Mouse (Mus musculus): ENCODE results near the gene Ttc3.
"Not testable (repeated sequence)": the region's sequence is repeated elsewhere in the genome, so short reads cannot be mapped to it uniquely, and the experiment has no call there.

The Ttc3 gene

DNA sequence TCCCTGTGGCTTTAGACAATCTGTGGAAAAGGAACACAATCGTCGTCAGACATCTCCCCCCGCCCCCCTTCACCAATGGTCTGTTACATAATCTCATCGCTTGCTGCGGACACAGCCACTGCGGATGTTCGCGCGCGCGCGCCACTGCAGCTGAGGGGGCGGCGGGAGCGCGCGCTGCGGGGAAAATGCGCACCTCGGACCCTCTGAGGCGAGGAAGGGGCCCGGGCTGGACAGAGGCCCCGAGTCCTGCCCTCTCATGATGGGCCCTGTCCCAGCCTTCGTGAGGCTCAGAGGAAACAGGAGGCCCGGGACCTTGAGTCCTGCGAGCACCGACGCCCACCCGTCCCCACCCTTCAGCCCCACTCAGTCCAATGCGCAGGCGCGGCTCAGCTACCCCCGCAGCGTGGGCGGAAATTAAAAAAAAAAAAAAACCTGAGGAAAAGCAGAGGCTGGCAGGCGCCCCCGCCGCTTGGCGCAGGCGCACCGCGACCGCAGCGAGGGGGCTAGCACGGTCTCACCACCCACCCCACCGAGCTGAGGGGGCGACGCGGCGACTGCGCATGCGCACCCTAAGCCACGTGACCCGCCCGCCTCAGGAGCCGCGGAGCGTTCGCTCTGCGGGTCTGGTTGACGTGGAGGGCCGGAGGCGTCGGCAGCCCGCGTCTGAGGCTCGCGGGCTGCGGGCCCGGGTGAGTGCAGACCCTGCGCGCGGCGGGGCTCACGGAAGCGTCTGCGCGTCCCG lies at the start of gene Ttc3:
Gene Ttc3 (plus strand): TSS at position 446 of the 742 bp plus-strand sequence.
- CTCF ChIA-PET: no interaction called here

DNA sequence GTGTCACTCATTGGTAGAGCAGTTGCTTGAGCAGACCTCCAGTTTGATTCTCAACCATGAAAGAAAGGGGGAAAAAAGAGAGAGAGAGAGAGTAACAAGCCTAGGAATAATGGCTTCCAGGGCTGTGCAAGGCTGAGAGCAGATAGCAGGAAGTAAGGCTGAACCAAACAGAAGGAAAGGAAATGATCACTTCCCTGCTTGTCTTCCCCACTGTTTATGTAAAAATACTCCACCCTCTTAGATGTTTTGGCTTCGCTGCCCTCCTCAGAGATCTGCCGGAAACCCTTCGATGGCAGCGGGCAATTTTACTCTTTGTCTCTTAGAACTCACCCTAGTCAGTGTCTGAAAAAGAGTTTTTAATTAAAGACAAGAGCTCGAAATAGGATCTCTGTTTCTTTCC lies 46.7 kb upstream of the Ttc3 start:
- CTCF ChIA-PET: no interaction called here

DNA sequence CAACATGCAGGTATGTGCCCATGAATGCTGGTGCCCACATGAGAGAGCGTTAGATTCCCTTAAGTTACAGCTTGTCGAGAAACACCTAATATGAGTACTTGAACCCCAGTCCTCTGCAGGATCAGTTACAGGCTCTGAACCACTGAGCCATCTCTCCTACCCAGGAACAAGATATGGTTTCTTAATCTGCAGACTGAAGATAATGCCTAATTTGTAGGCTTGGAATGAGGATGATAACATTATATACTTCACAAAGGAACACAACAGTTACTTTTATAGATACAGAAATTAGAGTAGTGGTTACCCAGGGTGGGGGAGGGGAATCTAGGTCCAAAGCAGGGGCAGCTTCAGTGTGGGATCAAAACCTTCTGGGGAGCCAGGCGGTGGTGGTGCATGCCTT lies 44.4 kb upstream of the Ttc3 start:
- CTCF ChIA-PET: no interaction called here

DNA sequence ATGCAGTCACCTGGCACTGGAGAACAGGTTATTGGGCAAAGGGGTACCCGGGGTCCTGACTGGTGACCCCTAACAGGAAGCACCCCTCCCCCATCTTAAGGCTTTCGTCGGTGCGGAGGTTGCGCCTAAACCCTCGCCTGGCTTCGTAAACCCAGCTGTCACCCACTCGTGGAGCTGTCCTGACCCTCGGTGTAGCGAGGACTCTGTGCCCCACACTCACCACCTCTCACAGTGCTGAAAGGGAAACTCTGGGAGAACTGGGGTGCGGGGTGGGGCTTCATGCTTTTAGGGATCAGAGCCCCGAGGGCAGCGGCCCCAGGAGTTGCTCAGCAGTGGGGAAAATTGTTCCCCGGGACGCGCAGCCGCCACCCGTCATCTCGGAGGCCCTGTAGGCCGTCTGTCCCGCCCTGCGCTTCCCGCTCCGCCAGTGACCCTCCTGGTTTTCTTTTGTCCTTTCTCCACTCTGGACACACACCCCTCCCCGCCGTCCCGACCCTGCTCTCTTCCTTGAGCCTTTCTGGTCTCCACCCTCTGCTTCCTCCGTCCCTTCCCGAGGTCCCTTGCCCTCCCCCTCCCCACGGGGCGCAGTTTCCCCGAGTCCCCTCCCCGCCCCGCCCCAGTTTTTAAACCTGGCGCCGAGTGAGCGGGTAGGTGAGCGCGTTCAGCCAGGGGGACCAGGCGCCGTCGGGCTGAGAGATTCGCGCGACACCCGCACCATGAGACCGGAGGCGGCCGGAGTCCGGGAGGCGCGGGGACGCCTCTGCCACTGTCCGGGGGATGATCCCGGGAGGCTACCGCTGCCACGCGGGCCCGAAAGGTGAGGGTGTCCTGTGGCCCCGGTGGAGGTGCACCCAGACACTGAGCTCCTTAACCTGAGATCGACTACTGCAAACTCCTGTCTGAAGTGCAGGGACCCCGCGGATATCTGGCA lies 42.4 kb upstream of the Ttc3 start, which contains the start of gene Ripply3:
Gene Ripply3 (plus strand): TSS at position 640 of the 931 bp plus-strand sequence.
- CTCF ChIA-PET: interaction anchor here (0.6 kb wide), 1 partner anchor 43 kb away, joined by 4 read pairs; the partner anchor contains the start of gene Pigp

DNA sequence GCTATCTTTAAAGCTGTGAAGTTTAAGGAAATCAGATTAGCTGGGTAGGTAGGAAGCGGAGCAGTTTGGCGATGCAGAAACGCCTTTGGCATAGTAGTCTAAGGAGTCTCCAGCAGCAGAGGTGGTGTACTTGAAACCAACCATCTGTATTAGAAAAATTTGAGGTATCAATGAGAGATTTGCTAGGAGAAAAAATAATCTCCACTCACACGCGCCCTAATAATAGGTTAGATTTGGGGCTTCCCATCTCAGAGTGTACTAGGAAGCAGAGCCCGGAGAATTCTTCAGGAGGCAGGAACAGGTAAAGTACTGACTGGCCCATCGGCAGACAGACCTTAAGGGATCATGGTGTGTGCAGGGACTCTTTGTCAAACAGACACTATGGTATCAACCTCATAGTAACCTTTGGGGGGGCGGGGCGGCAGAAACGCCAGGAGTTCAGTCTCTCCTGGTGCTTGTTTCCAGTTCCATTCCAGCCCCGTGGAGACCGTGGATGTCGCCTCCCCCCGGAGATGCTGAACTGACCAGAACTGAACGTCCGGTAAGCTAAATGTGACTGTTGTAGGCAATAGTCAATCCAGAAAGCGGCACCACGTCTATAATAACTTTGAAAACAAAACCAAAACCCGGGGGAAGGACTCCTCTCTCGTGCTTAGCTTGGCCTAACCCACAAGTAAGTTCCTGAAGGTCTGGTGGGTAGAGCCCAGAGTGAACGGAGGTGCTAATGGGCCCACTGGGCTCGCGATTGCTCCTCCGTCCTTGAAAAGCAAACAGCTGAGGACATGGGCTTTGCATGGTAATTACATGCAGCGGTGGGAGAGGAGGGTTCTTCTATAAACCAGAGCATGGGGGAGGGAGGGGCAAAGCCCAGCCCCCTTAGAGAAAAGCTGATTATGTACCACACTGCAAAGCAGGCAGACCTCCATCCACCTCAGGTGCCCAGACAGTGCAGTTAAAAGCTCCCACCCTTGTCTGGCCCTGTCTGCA lies 41.2 kb upstream of the Ttc3 start:
- CTCF ChIA-PET: interaction anchor here (0.8 to 1.3 kb wide), 2 partner anchors 25 to 112 kb away, joined by 3 to 4 read pairs; no protein-coding TSS in a partner anchor

DNA sequence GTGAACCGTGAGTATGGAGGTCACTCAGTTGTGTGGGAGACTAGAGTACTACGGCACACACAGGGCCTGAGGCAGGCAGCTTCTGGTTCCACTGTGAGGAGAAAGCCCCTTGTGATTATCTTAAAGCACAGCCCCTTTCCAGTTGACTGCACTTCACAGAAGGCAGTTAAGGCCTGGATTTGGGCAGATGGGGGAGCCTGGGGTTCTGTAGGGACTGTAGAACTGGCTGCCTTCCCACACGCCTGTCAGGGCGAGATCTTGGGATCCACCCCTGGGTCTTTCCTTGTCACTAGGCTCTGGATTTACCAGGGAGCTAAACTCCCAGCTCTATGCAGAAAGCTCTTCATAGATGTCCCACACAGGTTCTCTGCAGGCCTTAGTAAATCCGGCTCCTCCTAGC lies 40.0 kb upstream of the Ttc3 start:
- CTCF ChIA-PET: interaction anchor here (0.5 to 1.3 kb wide), 4 partner anchors 24 to 1295 kb away, joined by 3 to 18 read pairs (median 6); no protein-coding TSS in a partner anchor

DNA sequence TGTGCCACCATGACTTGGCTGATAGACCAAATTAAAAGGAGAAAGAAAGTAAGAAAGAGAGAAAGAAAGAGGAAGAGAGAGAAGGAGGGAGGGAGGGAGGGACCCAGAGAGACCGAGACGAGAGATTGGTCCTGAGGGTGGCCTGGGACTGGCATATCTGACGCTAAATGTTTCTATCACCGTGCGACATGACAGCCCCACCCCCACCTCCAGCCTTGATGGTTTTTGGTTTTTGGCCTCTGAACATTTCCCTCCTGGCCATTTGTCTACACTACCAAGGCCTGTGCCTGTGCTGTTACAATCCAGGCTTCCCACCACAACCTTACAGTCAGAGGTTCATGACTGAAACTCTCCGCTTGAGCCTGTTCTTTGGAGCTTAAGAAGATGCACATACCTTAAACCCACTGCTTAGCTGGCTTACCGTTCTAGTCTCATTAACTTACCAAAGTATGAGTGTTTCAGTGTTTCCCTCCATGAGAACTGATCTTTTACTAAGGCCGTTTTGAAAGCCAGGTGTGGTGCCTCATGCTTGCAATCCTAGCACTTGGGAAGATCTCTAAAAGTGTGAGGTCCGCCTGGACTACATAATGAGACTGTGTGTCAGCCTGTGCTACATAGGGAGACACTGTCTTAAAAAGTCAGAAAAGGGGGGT lies 39.1 kb upstream of the Ttc3 start:
- CTCF ChIA-PET: interaction anchor here (0.7 kb wide), 1 partner anchor 13 kb away, joined by 4 read pairs; no protein-coding TSS in a partner anchor

DNA sequence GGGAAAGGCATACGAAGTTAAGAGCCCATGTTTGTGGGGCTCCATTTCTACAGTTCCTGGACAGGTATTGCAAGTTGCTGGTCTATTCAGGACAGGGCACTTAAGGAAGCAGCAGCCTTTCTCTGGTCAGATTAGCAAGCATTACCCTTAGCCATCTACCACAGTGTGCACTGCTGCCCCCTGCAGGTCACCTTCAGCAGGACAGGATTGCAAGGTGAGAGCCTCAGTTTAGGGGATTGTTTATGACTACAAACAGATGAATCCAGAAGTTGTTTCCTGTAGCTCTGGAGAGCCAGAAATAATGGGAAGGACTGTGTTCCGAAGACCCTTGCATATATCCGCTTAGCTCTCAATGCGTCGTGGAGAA lies 38.5 kb upstream of the Ttc3 start:
- CTCF ChIA-PET: interaction anchor here (0.7 kb wide), 1 partner anchor 12 kb away, joined by 4 read pairs; no protein-coding TSS in a partner anchor

DNA sequence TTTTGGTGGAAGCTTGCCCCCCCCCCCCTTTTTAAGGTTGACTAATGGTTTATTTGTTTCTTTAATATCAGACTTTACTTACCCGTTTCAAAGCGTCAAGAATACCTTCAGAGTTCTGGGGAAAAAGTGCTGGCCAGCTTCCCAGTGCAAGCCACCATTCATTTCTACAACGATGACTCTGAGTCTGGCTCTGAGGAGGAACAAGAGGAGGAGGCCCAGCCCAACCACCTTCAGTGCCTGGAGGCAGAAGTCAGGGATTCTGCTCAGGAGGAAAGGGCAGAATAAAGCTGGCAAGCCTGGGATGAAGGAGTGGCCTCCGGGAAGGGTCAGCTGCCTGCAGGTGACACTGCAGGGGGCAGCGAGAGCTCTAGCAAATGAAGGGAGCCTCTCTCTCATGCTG lies 34.8 kb upstream of the Ttc3 start:
- CTCF ChIA-PET: interaction anchor here (0.5 kb wide), 1 partner anchor 10 kb away, joined by 4 read pairs; no protein-coding TSS in a partner anchor

DNA sequence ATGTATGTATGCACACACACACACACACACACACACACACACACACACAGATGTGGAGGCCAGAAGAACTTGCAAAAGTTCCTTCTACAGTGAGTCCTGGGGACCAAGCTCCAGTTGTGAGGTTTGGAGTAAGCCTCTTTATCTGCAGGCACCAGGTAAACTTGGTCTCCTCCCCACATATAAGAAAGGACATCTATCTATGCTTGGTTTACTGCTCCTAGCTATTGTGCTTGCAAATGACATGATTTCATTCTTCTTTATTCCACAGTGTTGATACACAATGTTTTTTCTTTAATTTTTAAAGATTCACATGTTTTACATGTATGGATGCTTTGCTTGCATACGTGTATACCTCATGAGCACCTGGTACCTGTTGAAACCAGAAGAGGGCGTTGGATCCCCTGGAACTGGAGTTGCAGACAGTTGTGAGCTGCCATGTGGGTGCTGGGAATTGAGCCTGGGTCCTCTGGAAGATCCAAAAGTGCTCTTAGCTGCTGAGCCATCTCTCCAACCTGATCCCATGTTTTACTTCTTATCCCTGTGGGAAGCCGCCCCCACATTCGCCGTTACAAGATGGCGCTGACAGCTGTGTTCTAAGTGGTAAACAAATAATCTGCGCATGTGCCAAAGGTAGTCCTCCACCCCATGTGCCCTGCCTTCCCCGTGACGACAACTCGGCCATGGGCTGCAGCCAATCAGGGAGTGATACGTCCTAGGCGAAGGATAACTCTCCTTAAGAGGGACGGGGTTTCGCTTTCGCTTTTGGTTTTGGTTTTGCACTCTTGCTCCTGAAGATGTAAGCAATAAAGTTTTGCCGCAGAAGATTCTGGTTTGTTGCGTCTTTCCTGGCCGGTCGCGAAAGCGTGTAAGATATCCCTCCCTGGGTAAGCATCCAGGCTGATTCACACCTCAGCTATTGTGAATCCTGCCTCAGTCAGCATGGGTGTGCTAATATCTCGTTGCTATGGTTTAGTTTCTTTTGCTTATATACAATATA lies 31.0 kb upstream of the Ttc3 start:
- CTCF ChIA-PET: not testable (repeated sequence)

DNA sequence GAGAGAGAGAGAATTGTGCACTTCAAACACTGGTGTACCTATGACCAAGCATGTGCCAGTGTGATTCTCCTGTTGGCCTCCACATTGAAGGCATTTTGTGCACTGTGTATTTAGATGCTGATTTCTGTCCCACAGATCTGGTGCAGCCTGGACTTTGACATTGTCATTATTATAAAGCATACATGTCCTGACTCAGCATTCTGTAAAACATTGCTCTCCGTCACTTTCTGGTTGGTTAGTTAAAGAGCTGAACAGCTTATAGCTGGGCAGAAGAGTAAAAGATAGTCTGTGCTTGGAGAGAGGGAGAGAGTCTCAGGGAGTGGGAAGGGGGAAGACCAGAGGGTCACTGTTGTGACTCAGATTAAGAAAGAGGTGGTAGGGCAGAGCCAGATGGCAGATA lies 24.7 kb upstream of the Ttc3 start:
- CTCF ChIA-PET: no interaction called here

DNA sequence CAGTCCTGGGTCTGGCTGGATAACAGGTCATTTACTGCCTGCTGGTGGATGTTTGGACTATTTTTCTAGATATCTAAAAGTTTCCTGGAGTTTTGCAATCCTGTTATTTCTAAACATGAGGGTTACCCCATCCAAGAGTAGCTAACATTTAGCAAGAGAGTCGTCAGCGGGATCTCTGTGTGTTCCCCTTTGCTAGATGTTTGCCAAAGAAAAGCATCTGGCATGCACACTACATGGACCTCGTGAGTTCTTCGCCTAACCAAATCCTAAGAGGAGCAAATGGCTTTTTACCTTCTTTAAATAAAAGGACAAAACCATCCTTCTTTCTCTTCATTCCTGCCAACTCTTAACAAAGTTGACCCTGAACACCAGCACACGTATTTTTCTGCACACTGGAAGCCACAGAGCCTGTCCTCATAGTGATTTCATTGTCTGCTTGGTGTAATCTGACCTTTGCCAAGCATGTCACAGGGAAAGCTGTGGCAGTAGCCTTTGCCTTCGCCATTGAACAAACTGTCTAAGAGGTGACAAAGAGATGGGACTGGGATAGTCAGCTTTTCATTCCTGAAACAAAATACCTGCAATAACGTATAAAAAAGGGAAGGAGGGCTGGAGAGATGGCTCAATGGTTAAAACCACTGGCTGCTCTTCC lies 23.2 kb upstream of the Ttc3 start:
- CTCF ChIA-PET: no interaction called here

DNA sequence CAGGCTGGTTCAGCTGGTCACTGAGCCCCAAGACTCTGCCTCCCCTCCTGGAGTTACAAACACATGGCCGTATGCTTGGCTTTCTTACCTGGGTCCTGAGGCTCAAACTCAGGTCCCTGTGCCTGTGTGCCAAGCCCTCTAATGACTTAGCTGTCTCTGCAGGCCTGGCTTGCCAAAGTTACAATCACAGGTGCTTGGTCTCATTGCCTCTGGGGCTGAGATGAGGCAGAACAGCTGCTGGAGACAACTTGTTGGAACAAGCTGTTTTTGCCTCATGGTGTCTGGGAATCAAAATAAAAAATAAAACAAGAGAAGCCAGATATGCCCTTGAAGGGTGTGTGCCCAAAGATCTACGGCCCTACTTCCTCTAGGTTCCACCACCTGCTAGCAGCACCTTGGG lies 21.6 kb upstream of the Ttc3 start:
- CTCF ChIA-PET: no interaction called here

DNA sequence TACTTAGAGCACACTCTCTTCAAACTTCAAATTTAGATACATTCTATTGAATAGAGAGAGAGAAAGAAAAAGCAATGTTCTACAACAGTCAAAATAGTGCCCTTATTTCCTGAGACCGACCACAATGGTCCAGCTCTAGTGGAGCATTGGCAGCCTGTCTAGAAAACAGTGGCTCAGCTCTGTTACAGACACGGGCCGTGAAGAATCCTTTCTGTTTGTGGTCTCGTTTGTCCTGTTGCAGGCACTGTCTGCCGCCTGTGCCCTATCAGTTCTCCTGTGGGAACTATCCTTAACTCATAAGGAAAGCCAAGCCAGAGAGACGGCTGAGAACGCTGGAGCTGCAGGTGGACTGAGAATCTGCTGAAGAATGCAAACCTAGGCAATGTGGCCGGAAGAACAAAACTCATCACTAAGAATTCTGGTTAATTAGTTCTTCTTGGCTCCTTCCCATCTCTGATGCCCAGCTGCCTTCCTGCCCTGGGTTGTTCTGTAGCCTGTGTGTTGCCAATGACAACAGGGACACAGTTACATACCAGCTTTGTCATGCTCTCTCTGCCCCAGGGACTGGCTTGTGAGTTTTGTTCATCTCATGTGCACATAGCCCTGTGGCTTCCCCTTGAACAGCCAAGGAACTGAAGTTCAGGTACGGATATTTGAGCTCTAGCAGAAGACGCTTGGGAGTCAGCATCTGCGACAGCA lies 20.7 kb upstream of the Ttc3 start:
- CTCF ChIA-PET: no interaction called here

DNA sequence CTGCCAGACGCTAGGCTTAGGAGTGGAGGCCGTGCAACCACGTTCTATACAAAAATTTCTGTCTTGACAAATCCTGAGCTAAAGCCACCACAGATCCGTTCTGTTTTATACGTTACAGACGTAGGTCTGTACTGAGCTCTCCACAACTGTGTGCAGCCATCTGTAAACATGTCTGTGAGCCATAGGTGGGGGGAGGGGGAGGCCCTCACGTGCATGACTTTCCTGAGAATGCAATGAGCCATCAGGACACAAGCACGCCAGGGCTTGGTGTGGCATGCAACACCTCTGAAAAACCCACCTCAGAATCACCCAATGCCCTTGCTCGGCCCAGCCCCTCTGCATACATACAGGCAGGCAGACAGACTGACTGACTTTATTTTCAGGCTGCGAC lies 20.1 kb upstream of the Ttc3 start:
- CTCF ChIA-PET: no interaction called here

DNA sequence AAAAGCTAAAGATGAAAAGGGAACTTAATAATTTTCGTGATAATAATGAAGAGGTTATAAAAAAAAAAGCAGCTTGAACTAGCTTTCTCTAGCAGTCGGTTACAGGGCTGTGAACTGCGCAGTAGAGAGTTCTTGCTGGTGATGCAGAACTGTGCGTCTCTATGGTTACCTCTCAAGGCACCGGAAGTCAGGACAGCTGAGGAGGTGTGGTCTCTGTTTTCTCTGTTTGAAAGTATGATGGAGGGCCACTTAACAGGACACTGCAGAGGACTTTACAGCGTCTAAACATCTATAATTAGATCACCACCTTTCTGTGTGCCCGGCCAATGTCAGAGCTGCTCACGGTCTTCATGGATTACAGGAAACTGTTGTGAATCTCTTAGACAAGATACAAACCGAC lies 16.0 kb upstream of the Ttc3 start:
- CTCF ChIA-PET: interaction anchor here (0.6 to 0.9 kb wide), 2 partner anchors 24 to 164 kb away, joined by 4 to 11 read pairs; no protein-coding TSS in a partner anchor

DNA sequence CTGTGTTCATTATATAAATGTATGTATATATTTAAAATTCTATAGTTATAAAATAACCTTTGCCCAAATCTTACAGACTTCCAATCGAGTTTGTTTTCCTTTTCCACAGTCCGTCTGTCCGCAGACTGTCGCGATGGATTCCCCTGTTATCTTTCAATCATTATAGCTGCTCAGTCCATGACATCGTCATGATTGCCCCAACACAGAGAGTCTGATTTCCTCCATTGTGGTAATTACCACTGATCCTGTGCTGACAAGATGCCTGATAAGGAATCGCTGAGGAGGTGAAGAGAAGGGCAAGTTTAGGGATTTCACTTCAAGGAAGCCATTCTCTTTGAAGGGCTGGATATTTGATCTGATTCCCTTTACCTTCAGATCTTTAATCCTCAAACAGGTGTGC lies 14.4 kb upstream of the Ttc3 start:
- CTCF ChIA-PET: no interaction called here

DNA sequence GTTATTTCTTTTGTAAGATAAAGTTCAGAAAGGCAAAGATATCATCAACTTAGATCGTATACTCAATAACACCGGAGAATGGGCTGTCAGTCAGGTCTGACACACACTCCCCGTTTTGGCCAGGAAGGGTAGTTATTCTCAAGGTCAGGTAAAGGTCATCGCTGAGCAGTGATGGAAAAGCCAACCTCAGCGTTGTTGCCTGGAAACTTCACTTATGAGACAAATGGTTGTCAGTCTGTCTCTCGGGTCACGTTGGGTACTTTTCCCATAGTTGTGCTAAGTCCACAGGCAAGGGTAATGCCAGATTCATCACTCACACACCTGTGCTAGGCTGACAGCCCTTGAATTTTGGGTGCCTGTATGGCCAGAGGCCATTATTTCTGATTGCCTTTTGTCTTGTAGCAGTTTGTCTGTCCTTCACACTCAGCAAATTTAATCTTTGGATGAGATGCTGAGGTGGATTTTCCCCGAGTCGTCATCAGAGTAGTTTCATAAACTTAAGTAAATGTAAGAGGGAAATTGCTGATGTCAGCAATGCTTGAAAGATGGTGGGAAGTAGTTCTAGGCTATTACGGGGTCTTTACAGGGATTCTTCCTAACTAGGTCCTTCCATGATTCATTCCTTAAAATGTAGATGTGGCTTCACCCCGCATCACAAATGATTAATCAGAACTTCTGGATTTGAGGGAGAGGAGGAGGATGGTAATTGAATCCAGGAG lies 13.5 kb upstream of the Ttc3 start:
- CTCF ChIA-PET: no interaction called here

All from spleen, embryonic (tissue).